Mouse (Mus musculus): ENCODE data around the gene Fxyd4. TPM values are rescaled to one million over a fixed set of nuclear protein-coding genes. Genes with fewer than 3 reads are reported as not detected.

Fxyd4 gene
- polyA plus RNA-seq (2014; fragmentation: Illumina TruSeq; extraction: RNeasy Lipid Tissue Mini Kit (QIAGEN cat#74804); ENCODE audit: low replicate concordance) = not detected

GRCm38 (mm10) chr6:117937222-117937932 is at the start of gene Fxyd4:
Gene Fxyd4 (minus strand): TSS chr6:117937692.

GRCm38 (mm10) chr6:117900126-117901080 is 37.1 kb downstream of the Fxyd4 start, which contains the start of gene Hnrnpf:
Gene Hnrnpf (plus strand): TSS chr6:117900324.

Other genes starting within 250 kb of the Fxyd4 start
- gene Zfp637, start 96.5 kb downstream of the Fxyd4 start, polyA plus RNA-seq (2014; fragmentation: Illumina TruSeq; extraction: RNeasy Lipid Tissue Mini Kit (QIAGEN cat#74804); ENCODE audit: low replicate concordance) = 8.0 TPM
- 28.3 TPM for gene Zfp239, start 75.6 kb downstream of the Fxyd4 start, polyA plus RNA-seq (2014; fragmentation: Illumina TruSeq; extraction: RNeasy Lipid Tissue Mini Kit (QIAGEN cat#74804); ENCODE audit: low replicate concordance)
- gene Hnrnpf, start 37.4 kb downstream of the Fxyd4 start, polyA plus RNA-seq (2014; fragmentation: Illumina TruSeq; extraction: RNeasy Lipid Tissue Mini Kit (QIAGEN cat#74804); ENCODE audit: low replicate concordance) = 573 TPM
- 0.30 TPM for gene Rasgef1a, start 73.7 kb upstream of the Fxyd4 start, polyA plus RNA-seq (2014; fragmentation: Illumina TruSeq; extraction: RNeasy Lipid Tissue Mini Kit (QIAGEN cat#74804); ENCODE audit: low replicate concordance)
- gene Csgalnact2, start 201.4 kb upstream of the Fxyd4 start, polyA plus RNA-seq (2014; fragmentation: Illumina TruSeq; extraction: RNeasy Lipid Tissue Mini Kit (QIAGEN cat#74804); ENCODE audit: low replicate concordance) = 19.3 TPM

All from small intestine, adult 10 weeks (tissue).